ENCODE assay signal across 9 mouse cellular contexts in genomic region chr13:32518611-32519344, GRCm38 (mm10).
DNase-seq lines count a peak whose midpoint lies in the region; ATAC-seq and TF ChIP-seq lines count a peak whose summit lies in the region.
"Had no signal": no experiment of that assay in that cellular context is flagged by ENCODE, and none has a peak within 500 bp of the region (broad histone marks: within the 10 kb centered on the region; RNA-seq: fewer than 3 reads in every experiment).

No protein-coding gene starts in this region.

- no peak for TF ChIP-seq CTCF in forebrain, postnatal 0 days (IDR thresholded peaks at IDR 0.05; ENCODE audit: low read depth)

- H3K27me3 ChIP-seq in midbrain, embryonic 10.5 days (ENCODE audit: low read depth, poor library complexity, severe bottlenecking), result no peaks in the 10 kb centered on the region
- no peaks in the 10 kb centered on the region for H3K27me3 ChIP-seq in midbrain, embryonic 16.5 days (ENCODE audit: control insufficient read depth, insufficient read depth, low read depth, low read length)
- H3K27me3 ChIP-seq in embryonic facial prominence, embryonic 12.5 days, result no peaks in the 10 kb centered on the region
- H3K27me3 ChIP-seq in forebrain, postnatal 0 days (ENCODE audit: insufficient read depth, low read length), result no peaks in the 10 kb centered on the region

- no peaks in the 10 kb centered on the region for H3K36me3 ChIP-seq in midbrain, embryonic 10.5 days
- no peaks in the 10 kb centered on the region for H3K36me3 ChIP-seq in midbrain, embryonic 16.5 days (ENCODE audit: control insufficient read depth, insufficient read depth, low read length)
- H3K36me3 ChIP-seq in embryonic facial prominence, embryonic 12.5 days, result no peaks in the 10 kb centered on the region
- no peaks in the 10 kb centered on the region for H3K36me3 ChIP-seq in forebrain, postnatal 0 days (ENCODE audit: insufficient read depth)

- H3K9ac ChIP-seq in midbrain, embryonic 16.5 days (ENCODE audit: low read depth, low read length), result no peak overlapping the region
- no peak overlapping the region for H3K9ac ChIP-seq in embryonic facial prominence, embryonic 12.5 days
- no peak overlapping the region for H3K9ac ChIP-seq in forebrain, postnatal 0 days

- DNase-seq in midbrain, embryonic 10.5 days (ENCODE audit: low spot score), result peak; percentile 13
- DNase-seq in kidney, postnatal 36 days, result peak; percentile 44 to 71
- peak; percentile 36 for DNase-seq in yolk sac, embryonic 10.5 days (ENCODE audit: low spot score)
- DNase-seq in forebrain, postnatal 0 days, result no peak
- no peak for DNase-seq in thymus, adult 18-20 months
- DNase-seq: layer of hippocampus, postnatal 36 days; thymus, postnatal 4 days had no signal

- no peaks in the 10 kb centered on the region for H3K9me3 ChIP-seq in midbrain, embryonic 10.5 days (replicated peaks)
- no peaks in the 10 kb centered on the region for H3K9me3 ChIP-seq in midbrain, embryonic 16.5 days (replicated peaks; ENCODE audit: control insufficient read depth, low read length, poor library complexity, severe bottlenecking)
- H3K9me3 ChIP-seq in embryonic facial prominence, embryonic 12.5 days, result no peaks in the 10 kb centered on the region
- no peaks in the 10 kb centered on the region for H3K9me3 ChIP-seq in forebrain, postnatal 0 days (ENCODE audit: low read length)

- no peak overlapping the region for H3K27ac ChIP-seq in midbrain, embryonic 10.5 days (replicated peaks)
- no peak overlapping the region for H3K27ac ChIP-seq in midbrain, embryonic 16.5 days (ENCODE audit: low read length)
- 0 out of 2 replicates have a peak overlapping the region, but pooled peaks have one; percentile 59 for H3K27ac ChIP-seq in embryonic facial prominence, embryonic 12.5 days
- H3K27ac ChIP-seq in forebrain, postnatal 0 days (ENCODE audit: low read depth, low read length), result no peak overlapping the region

- H3K4me3 ChIP-seq in midbrain, embryonic 10.5 days, result no peak overlapping the region
- no peak overlapping the region for H3K4me3 ChIP-seq in midbrain, embryonic 16.5 days (ENCODE audit: low read depth, low read length)
- no peak overlapping the region for H3K4me3 ChIP-seq in embryonic facial prominence, embryonic 12.5 days
- no peak overlapping the region for H3K4me3 ChIP-seq in forebrain, postnatal 0 days (ENCODE audit: low read depth, low read length)

- no peak overlapping the region for H3K4me2 ChIP-seq in midbrain, embryonic 16.5 days (ENCODE audit: low read length)
- peak overlapping the region; percentile 8; the same call in 1 of the 2 replicates for H3K4me2 ChIP-seq in embryonic facial prominence, embryonic 12.5 days (replicated peaks)
- no peak overlapping the region for H3K4me2 ChIP-seq in forebrain, postnatal 0 days (ENCODE audit: low read depth)

- WGBS in midbrain, embryonic 10.5 days, result 75% methylated on average over 16 of the region's 16 CpGs
- WGBS in midbrain, embryonic 16.5 days, result 80% methylated on average over 16 of the region's 16 CpGs
- WGBS in embryonic facial prominence, embryonic 12.5 days, result 29% methylated on average over 16 of the region's 16 CpGs
- WGBS in forebrain, postnatal 0 days, result 80% methylated on average over 16 of the region's 16 CpGs

- no peak for ATAC-seq in midbrain, embryonic 16.5 days
- ATAC-seq in embryonic facial prominence, embryonic 12.5 days (ENCODE audit: insufficient number of reproducible peaks, insufficient read depth, low FRiP score, low TSS enrichment), result no peak
- ATAC-seq in forebrain, postnatal 0 days, result no peak

- H3K4me1 ChIP-seq in midbrain, embryonic 10.5 days, result no peaks in the 10 kb centered on the region
- no peaks in the 10 kb centered on the region for H3K4me1 ChIP-seq in midbrain, embryonic 16.5 days (ENCODE audit: control insufficient read depth, insufficient read depth, low read length)
- peaks cover 11% of the 10 kb centered on the region; the same call in 1 of the 2 replicates for H3K4me1 ChIP-seq in embryonic facial prominence, embryonic 12.5 days
- no peaks in the 10 kb centered on the region for H3K4me1 ChIP-seq in forebrain, postnatal 0 days (ENCODE audit: insufficient read depth)

Comparison
In these comparisons a context has a peak if more than half of its experiments do, and no peak if none do; other contexts are left out.
1. DNase-seq: peak in midbrain, embryonic 10.5 days (single experiment), kidney, postnatal 36 days (2 of 2) and yolk sac, embryonic 10.5 days (single experiment); none in forebrain, postnatal 0 days (single experiment) and thymus, adult 18-20 months (0 of 2).